Mouse (Mus musculus): Measurements from ENCODE around the gene Slc4a5. TPM values are rescaled to one million over a fixed set of nuclear protein-coding genes. Genes with fewer than 3 reads are reported as not detected.

Gene Slc4a5
- polyA plus RNA-seq, 1 experiment from 2014 or later: 5.3 TPM

DNA sequence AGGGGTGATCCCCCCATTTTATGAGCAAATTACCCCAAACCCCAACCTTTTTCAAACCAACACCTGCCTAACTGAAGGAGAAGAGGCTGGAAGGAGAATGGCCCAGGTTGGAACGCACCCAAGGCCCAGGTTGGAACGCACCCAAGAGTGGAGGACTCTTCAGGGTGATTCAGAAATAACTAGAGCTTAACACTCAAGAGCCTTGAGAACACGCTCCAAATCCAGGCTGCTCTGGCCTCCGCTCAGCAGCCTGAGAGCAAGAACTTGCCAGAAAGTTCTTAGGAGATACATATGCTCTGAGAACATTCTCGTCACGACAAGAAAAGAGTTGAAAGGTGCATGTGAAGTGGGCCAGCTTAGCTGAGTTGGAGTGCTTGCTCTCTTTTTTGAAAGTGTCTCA is 25.5 kb downstream of the Slc4a5 start:
- Histone ChIP-seq H3K27ac (no peak overlapping the region), H3K36me3 (no peaks in the 10 kb centered on the region), H3K4me3 (no peak overlapping the region), H3K9me3 (no peaks in the 10 kb centered on the region), H3K4me1 (replicated peaks) (peaks cover 10% of the 10 kb centered on the region; the same call in 1 of the 2 replicates), H3K27me3 (ENCODE audit: insufficient read depth, poor library complexity, severe bottlenecking) (peaks cover 16% of the 10 kb centered on the region)
- DNase-seq (ENCODE audit: low spot score): no peak
- WGBS: 91% methylated on average over 6 of the region's 6 CpGs

- WGBS: 94% methylated on average over 1 of the region's 1 CpGs
Measured at GRCm38 (mm10) chr6:83245997-83246396, 26.4 kb downstream of the Slc4a5 start.

GRCm38 (mm10) chr6:83246750-83247149 is 27.1 kb downstream of the Slc4a5 start:
- Histone ChIP-seq H3K36me3 (no peaks in the 10 kb centered on the region), H3K27ac (no peak overlapping the region), H3K9me3 (no peaks in the 10 kb centered on the region), H3K4me1 (replicated peaks) (0 out of 2 replicates have a peak, but pooled peaks cover 6% of the 10 kb centered on the region), H3K27me3 (ENCODE audit: insufficient read depth, poor library complexity, severe bottlenecking) (peaks cover 7% of the 10 kb centered on the region), H3K4me3 (no peak overlapping the region)
- no peak for DNase-seq (ENCODE audit: low spot score)
- 89% methylated on average over 4 of the region's 4 CpGs for WGBS

More at GRCm38 (mm10) chr6:83245997-83246396, 26.4 kb downstream of the Slc4a5 start:
- Histone ChIP-seq H3K4me3 (no peak overlapping the region), H3K27ac (no peak overlapping the region), H3K27me3 (ENCODE audit: insufficient read depth, poor library complexity, severe bottlenecking) (peaks cover 10% of the 10 kb centered on the region), H3K9me3 (no peaks in the 10 kb centered on the region), H3K4me1 (replicated peaks) (0 out of 2 replicates have a peak, but pooled peaks cover 6% of the 10 kb centered on the region), H3K36me3 (no peaks in the 10 kb centered on the region)
- no peak for DNase-seq (ENCODE audit: low spot score)

- DNase-seq (ENCODE audit: low spot score): no peak
- Histone ChIP-seq H3K9me3 (no peaks in the 10 kb centered on the region), H3K36me3 (no peaks in the 10 kb centered on the region), H3K27ac (no peak overlapping the region), H3K4me3 (no peak overlapping the region), H3K27me3 (ENCODE audit: insufficient read depth, poor library complexity, severe bottlenecking) (peaks cover 7% of the 10 kb centered on the region), H3K4me1 (replicated peaks) (0 out of 2 replicates have a peak, but pooled peaks cover 6% of the 10 kb centered on the region)
- whole genome bisulfite sequencing: 91% methylated on average over 2 of the region's 2 CpGs
Measured at GRCm38 (mm10) chr6:83247153-83247552, 27.5 kb downstream of the Slc4a5 start.

DNA sequence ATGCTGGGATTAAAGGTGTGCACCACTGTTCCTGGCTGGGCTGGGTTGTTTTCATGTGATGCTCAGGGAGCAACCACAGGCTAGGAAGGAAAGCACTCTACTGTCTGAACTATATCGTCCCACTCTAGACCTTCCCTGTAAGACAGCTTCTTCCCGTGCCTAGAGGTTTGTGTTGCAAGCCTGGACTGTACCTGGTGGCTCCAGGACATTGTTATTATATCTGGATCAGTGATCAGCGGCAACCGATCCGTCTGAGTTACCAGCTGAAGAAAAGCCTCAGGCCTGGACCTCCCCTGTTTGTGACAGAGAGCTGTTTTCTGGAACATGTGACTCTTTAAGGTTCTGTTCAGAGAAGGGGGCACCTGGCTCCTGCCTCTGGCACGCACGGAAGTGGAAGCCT is 34.6 kb downstream of the Slc4a5 start:
- 81% methylated on average over 7 of the region's 7 CpGs for WGBS
- H3K27me3 ChIP-seq (ENCODE audit: insufficient read depth, poor library complexity, severe bottlenecking): no peaks in the 10 kb centered on the region
- H3K27ac ChIP-seq: no peak overlapping the region
- H3K4me1 ChIP-seq (replicated peaks): no peaks in the 10 kb centered on the region
- H3K9me3 ChIP-seq: no peaks in the 10 kb centered on the region
- no peaks in the 10 kb centered on the region for H3K36me3 ChIP-seq
- H3K4me3 ChIP-seq: no peak overlapping the region
- DNase-seq (ENCODE audit: low spot score): no peak

- H3K27ac ChIP-seq: no peak overlapping the region
- H3K4me1 ChIP-seq (replicated peaks): peaks cover 19% of the 10 kb centered on the region
- 84% methylated on average over 1 of the region's 1 CpGs for WGBS
- no peaks in the 10 kb centered on the region for H3K36me3 ChIP-seq
- DNase-seq (ENCODE audit: low spot score): no peak
- H3K27me3 ChIP-seq (ENCODE audit: insufficient read depth, poor library complexity, severe bottlenecking): 0 out of 2 replicates have a peak, but pooled peaks cover 7% of the 10 kb centered on the region
- H3K9me3 ChIP-seq: no peaks in the 10 kb centered on the region
- no peak overlapping the region for H3K4me3 ChIP-seq
Measured at GRCm38 (mm10) chr6:83264516-83264915, 44.9 kb downstream of the Slc4a5 start.

DNA sequence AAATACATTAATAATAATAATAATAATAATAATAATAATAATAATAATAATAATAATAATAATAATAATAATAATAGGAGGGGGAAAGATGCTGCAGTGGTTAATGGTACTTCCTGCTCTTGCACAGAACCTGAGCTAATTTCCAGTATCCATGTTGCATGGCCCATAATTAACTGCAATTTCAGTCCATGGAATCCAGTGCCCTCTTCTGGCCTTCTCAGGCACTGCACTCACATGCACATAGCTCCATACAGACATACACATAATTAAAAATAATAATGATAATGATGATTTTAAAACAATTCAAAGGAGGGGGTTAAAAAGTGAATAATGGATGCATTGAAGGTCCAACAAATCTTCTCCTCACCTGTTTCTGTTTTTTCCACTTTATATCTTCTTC is 45.6 kb downstream of the Slc4a5 start:
- Histone ChIP-seq H3K4me1 (replicated peaks) (peaks cover 19% of the 10 kb centered on the region), H3K27ac (no peak overlapping the region), H3K27me3 (ENCODE audit: insufficient read depth, poor library complexity, severe bottlenecking) (0 out of 2 replicates have a peak, but pooled peaks cover 7% of the 10 kb centered on the region), H3K36me3 (no peaks in the 10 kb centered on the region), H3K4me3 (no peak overlapping the region), H3K9me3 (no peaks in the 10 kb centered on the region)
- DNase-seq (ENCODE audit: low spot score): no peak

DNA sequence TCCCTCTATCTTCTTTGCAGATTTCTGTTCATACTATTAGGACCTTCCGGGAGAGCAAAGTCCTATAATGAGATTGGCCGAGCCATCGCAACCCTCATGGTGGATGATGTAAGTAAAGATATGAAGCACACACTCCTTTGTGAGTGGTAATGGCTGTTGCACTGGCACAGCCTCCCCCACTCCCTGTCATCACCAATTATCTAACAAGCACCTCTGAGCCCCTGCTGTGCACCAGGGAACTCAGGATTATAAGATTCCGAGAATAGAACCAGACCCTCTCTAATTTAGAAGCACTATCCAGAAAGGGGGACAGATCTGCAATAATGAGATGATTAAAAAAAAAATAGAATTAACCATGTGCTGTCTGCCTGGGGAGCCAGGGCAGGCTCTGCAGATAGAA is 46.0 kb downstream of the Slc4a5 start:
- DNase-seq (ENCODE audit: low spot score): no peak
- Histone ChIP-seq H3K27me3 (ENCODE audit: insufficient read depth, poor library complexity, severe bottlenecking) (0 out of 2 replicates have a peak, but pooled peaks cover 7% of the 10 kb centered on the region), H3K9me3 (no peaks in the 10 kb centered on the region), H3K4me1 (replicated peaks) (peaks cover 15% of the 10 kb centered on the region), H3K4me3 (no peak overlapping the region), H3K27ac (no peak overlapping the region), H3K36me3 (no peaks in the 10 kb centered on the region)
- 91% methylated on average over 4 of the region's 4 CpGs for WGBS

DNA sequence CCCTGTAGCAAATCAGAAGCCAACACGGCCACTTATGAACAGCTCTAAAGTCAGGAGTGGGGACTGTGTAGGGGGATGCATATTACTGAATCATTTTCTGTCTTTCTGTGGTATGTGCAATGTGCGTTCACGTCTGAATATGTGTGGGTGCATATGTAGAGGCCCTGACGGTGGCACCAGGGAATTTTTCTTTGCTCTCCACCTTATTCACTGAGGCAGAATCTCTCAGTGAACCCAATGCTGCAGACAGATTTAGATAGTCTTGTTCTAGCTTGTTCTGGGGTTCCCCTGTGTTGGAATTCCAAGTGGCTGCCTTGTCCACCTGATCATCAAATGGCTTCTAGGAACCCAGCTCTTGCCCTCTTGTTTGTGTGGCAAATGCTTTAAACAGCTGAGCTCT is 48.0 kb downstream of the Slc4a5 start:
- no peak for DNase-seq (ENCODE audit: low spot score)
- peaks cover 13% of the 10 kb centered on the region; the same call in 1 of the 2 replicates for H3K4me1 ChIP-seq (replicated peaks)
- H3K9me3 ChIP-seq: no peaks in the 10 kb centered on the region
- 0 out of 2 replicates have a peak, but pooled peaks cover 7% of the 10 kb centered on the region for H3K27me3 ChIP-seq (ENCODE audit: insufficient read depth, poor library complexity, severe bottlenecking)
- WGBS: 74% methylated on average over 4 of the region's 4 CpGs
- peak overlapping the region; percentile 93 for H3K27ac ChIP-seq
- no peaks in the 10 kb centered on the region for H3K36me3 ChIP-seq
- H3K4me3 ChIP-seq: peak overlapping the region; percentile 68

- 3% methylated on average over 28 of the region's 28 CpGs for WGBS
- no peaks in the 10 kb centered on the region for H3K36me3 ChIP-seq
- peak overlapping the region; percentile 93 for H3K27ac ChIP-seq
- H3K27me3 ChIP-seq (ENCODE audit: insufficient read depth, poor library complexity, severe bottlenecking): 0 out of 2 replicates have a peak, but pooled peaks cover 7% of the 10 kb centered on the region
- no peaks in the 10 kb centered on the region for H3K9me3 ChIP-seq
- peak; percentile 78 for DNase-seq (ENCODE audit: low spot score)
- peaks cover 13% of the 10 kb centered on the region; the same call in 1 of the 2 replicates for H3K4me1 ChIP-seq (replicated peaks)
- peak overlapping the region; percentile 68 for H3K4me3 ChIP-seq
Measured at GRCm38 (mm10) chr6:83268144-83269010, 48.7 kb downstream of the Slc4a5 start.

- Histone ChIP-seq H3K4me1 (replicated peaks) (peaks cover 1% of the 10 kb centered on the region; the same call in 1 of the 2 replicates), H3K4me3 (no peak overlapping the region), H3K9me3 (no peaks in the 10 kb centered on the region), H3K36me3 (no peaks in the 10 kb centered on the region), H3K27me3 (ENCODE audit: insufficient read depth, poor library complexity, severe bottlenecking) (peaks cover 10% of the 10 kb centered on the region; the same call in 1 of the 2 replicates), H3K27ac (no peak overlapping the region)
- 88% methylated on average over 11 of the region's 11 CpGs for WGBS
- no peak for DNase-seq (ENCODE audit: low spot score)
Measured at GRCm38 (mm10) chr6:83273733-83274132, 54.1 kb downstream of the Slc4a5 start.

- Histone ChIP-seq H3K27ac (no peak overlapping the region), H3K4me3 (no peak overlapping the region), H3K36me3 (no peaks in the 10 kb centered on the region), H3K27me3 (ENCODE audit: insufficient read depth, poor library complexity, severe bottlenecking) (peaks cover 3% of the 10 kb centered on the region; the same call in 1 of the 2 replicates), H3K4me1 (replicated peaks) (no peaks in the 10 kb centered on the region), H3K9me3 (no peaks in the 10 kb centered on the region)
- no peak for DNase-seq (ENCODE audit: low spot score)
- 71% methylated on average over 13 of the region's 13 CpGs for WGBS
Measured at GRCm38 (mm10) chr6:83277151-83277550, 57.5 kb downstream of the Slc4a5 start.

- Histone ChIP-seq H3K4me3 (no peak overlapping the region), H3K27me3 (ENCODE audit: insufficient read depth, poor library complexity, severe bottlenecking) (peaks cover 3% of the 10 kb centered on the region; the same call in 1 of the 2 replicates), H3K36me3 (no peaks in the 10 kb centered on the region), H3K4me1 (replicated peaks) (no peaks in the 10 kb centered on the region), H3K9me3 (no peaks in the 10 kb centered on the region), H3K27ac (no peak overlapping the region)
- no peak for DNase-seq (ENCODE audit: low spot score)
- WGBS: 26% methylated on average over 2 of the region's 2 CpGs
Measured at GRCm38 (mm10) chr6:83278881-83279280, 59.3 kb downstream of the Slc4a5 start.
